Mouse (Mus musculus) spleen, embryonic (tissue): ENCODE measurements around the gene Qtrt2.

Experiments
- CTCF ChIA-PET: fragments of 350-600 bp; sonication (Branson Sonifier 250); formaldehyde crosslinking; loops from one replicate; lab custom pipeline; 2022; lab: Charles Lee

Qtrt2 gene

DNA sequence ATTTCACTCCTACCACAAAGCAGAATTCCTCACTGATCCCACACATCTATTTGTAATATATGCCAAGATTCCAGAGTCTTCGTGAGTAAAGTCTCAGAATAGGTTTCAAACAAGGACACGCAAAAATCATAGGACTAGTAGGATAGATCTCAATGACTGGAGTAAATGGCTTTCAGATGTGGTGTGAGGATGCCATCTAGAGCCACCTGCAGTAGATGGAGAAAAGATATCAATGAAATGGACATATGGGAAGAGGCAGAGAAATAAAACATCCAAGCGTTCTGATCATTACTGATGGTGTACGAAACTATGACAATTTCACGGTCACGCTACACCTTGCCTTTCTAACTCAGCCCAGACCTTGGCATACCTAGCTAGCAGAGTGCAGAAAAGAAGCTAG lies 108.2 kb downstream of the Qtrt2 start:
- CTCF ChIA-PET = no interaction called here

DNA sequence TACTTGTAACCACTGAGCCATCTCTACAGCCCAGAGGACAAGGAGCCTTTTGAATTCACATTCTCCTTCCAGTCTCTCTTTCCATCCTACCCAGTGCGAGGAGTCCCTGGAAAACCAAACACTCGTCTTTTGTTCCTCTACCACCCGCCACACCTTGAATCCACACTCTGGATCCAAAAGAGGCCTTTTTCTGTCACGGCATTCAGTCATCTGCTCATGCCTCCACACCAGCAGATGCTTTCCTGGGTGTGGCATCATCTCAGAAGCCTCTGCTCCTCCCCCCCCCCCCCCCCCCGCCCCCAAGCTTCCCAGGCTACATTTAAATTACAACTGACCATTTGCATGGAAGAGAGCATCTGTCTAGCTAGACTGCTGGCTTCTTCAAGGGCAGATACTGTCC lies 110.3 kb downstream of the Qtrt2 start:
- CTCF ChIA-PET = no interaction called here

DNA sequence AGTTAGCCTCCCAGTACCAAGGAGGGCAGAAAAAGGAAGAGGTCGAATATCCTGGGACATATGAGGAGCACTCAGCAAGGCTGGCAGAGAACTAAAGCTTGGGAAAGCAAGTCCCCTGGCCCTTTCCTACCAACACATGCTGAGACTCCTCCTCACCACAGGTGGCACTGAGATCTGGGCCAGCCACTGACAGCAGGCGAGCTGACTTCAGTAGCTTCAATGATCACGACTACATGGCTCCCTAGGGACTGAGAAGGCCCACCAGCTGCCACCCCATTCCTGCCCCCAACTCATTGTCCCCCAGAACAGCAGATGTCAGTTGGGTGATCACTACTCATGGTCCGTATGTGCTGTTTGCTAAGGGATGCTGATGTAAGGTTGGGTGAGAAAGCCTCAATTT lies 112.0 kb downstream of the Qtrt2 start:
- CTCF ChIA-PET = no interaction called here
